In the genomic region with DNA sequence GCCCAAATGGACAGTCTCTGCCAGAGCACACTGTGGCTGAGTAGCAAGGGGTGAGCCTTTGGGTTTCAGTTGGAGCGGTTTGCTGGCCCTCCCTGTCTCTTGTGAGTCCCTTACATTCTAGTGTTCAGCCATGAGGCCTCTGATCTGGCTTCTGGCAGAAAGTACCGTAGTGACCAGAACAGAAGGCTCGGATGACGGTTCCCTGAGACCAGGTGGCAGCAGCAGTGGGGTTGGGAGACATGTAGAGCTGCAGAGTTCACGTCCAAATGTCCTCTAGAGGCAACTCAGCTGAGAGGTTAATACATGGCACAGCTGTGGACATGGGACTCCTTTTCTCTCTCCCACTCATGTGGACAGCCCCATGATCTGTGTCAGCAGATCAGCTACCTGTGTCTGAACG, we compare ENCODE assay signal across 12 mouse cellular contexts.
"Had no signal": no experiment of that assay in that cellular context is flagged by ENCODE, and none has a peak within 500 bp of the region (broad histone marks: within the 10 kb centered on the region; RNA-seq: fewer than 3 reads in every experiment).

No protein-coding gene starts in this region.

- H3K27ac ChIP-seq: kidney, embryonic 15.5 days; limb, embryonic 10.5 days; limb, embryonic 13.5 days; liver, embryonic 12.5 days; liver, embryonic 15.5 days; lung, embryonic 15.5 days; midbrain, embryonic 10.5 days; midbrain, embryonic 13.5 days; neural tube, embryonic 13.5 days had no signal

- DNase-seq: liver had no signal

- H3K9ac ChIP-seq: kidney, embryonic 15.5 days; limb, embryonic 13.5 days; liver, embryonic 12.5 days; liver, embryonic 15.5 days; lung, embryonic 15.5 days; midbrain, embryonic 13.5 days; neural tube, embryonic 13.5 days had no signal

- H3K4me3 ChIP-seq: kidney, embryonic 15.5 days; limb, embryonic 10.5 days; limb, embryonic 13.5 days; liver, embryonic 12.5 days; liver, embryonic 15.5 days; lung, embryonic 15.5 days; megakaryocyte, embryonic 14.5 days; midbrain, embryonic 10.5 days; midbrain, embryonic 13.5 days; myocyte; neural tube, embryonic 13.5 days had no signal

- H3K4me1 ChIP-seq: liver, embryonic 12.5 days; liver, embryonic 15.5 days had no signal

- H3K4me2 ChIP-seq: kidney, embryonic 15.5 days; limb, embryonic 13.5 days; liver, embryonic 12.5 days; liver, embryonic 15.5 days; lung, embryonic 15.5 days; midbrain, embryonic 13.5 days; neural tube, embryonic 13.5 days had no signal

- H3K36me3 ChIP-seq: kidney, embryonic 15.5 days; limb, embryonic 10.5 days; limb, embryonic 13.5 days; liver, embryonic 12.5 days; liver, embryonic 15.5 days; lung, embryonic 15.5 days; midbrain, embryonic 10.5 days; midbrain, embryonic 13.5 days had no signal

- ATAC-seq: liver, embryonic 12.5 days had no signal

- H3K9me3 ChIP-seq: kidney, embryonic 15.5 days; limb, embryonic 10.5 days; limb, embryonic 13.5 days; liver, embryonic 12.5 days; liver, embryonic 15.5 days; lung, embryonic 15.5 days; megakaryocyte, embryonic 14.5 days; midbrain, embryonic 10.5 days; midbrain, embryonic 13.5 days; neural tube, embryonic 13.5 days had no signal
